In genomic region chr14:118922251-118922650, GRCm38 (mm10) we compare ENCODE assay signal across 8 mouse cellular contexts. TPM values are rescaled to one million over a fixed set of nuclear protein-coding genes. Genes with fewer than 3 reads are reported as not detected.
DNase-seq lines count a peak whose midpoint lies in the region; ATAC-seq and TF ChIP-seq lines count a peak whose summit lies in the region.

No protein-coding gene starts in this region.

- peaks cover 18% of the 10 kb centered on the region for H3K4me1 ChIP-seq in testis, adult 2 months (ENCODE audit: control insufficient read depth, insufficient read depth, low read length)
- peaks cover 33% of the 10 kb centered on the region for H3K4me1 ChIP-seq in limb, embryonic 15.5 days
- H3K4me1 ChIP-seq in stomach, embryonic 16.5 days (ENCODE audit: control insufficient read depth, insufficient read depth, low read length), result peaks cover 26% of the 10 kb centered on the region

- no peaks in the 10 kb centered on the region for H3K9me3 ChIP-seq in limb, embryonic 15.5 days
- H3K9me3 ChIP-seq in stomach, embryonic 16.5 days (replicated peaks; ENCODE audit: control insufficient read depth, low read length), result no peaks in the 10 kb centered on the region

- H3K4me2 ChIP-seq in limb, embryonic 15.5 days, result peak overlapping the region; percentile 81
- peak overlapping the region; percentile 77 for H3K4me2 ChIP-seq in stomach, embryonic 16.5 days (ENCODE audit: low read depth, low read length)

- peaks cover 3% of the 10 kb centered on the region; the same call in 1 of the 2 replicates for H3K27me3 ChIP-seq in testis, adult 2 months (ENCODE audit: control insufficient read depth, insufficient read depth, low read length)
- H3K27me3 ChIP-seq in limb, embryonic 15.5 days, result peaks cover 12% of the 10 kb centered on the region; the same call in 1 of the 2 replicates
- no peaks in the 10 kb centered on the region for H3K27me3 ChIP-seq in stomach, embryonic 16.5 days (ENCODE audit: control insufficient read depth, insufficient read depth, low read length)

- 32% methylated on average over 22 of the region's 22 CpGs for WGBS in limb, embryonic 15.5 days
- 29% methylated on average over 22 of the region's 22 CpGs for WGBS in stomach, embryonic 16.5 days

- TF ChIP-seq POLR2A in testis, adult 2 months (IDR thresholded peaks at IDR 0.05; ENCODE audit: control insufficient read depth, low read depth, low read length), result no peak

- peak overlapping the region; percentile 88 for H3K4me3 ChIP-seq in testis, adult 2 months (ENCODE audit: control insufficient read depth, low read depth, low read length)
- H3K4me3 ChIP-seq in limb, embryonic 15.5 days, result peak overlapping the region; percentile 42
- peak overlapping the region; percentile 46 for H3K4me3 ChIP-seq in stomach, embryonic 16.5 days (replicated peaks; ENCODE audit: low read length)

- no peak for TF ChIP-seq CTCF in testis, adult 2 months (IDR thresholded peaks at IDR 0.05; ENCODE audit: control insufficient read depth, insufficient read depth, insufficient replicate concordance, low read depth, low read length)

- DNase-seq in frontal cortex, postnatal 25 days (ENCODE audit: low spot score in 2 of 2), result no peak
- no peak for DNase-seq in testis, postnatal 14 days (ENCODE audit: low spot score)
- no peak for DNase-seq in thymus, postnatal 0 days (ENCODE audit: low spot score)

- peak; percentile 13; the same call in 1 of the 2 replicates for ATAC-seq in frontal cortex, adult (ENCODE audit: low TSS enrichment)
- ATAC-seq in limb, embryonic 15.5 days (ENCODE audit: insufficient number of reproducible peaks, low FRiP score, low TSS enrichment, low read depth), result no peak
- no peak for ATAC-seq in stomach, embryonic 16.5 days (ENCODE audit: insufficient read depth, low FRiP score)
- ATAC-seq in megakaryocyte-erythroid progenitor cell, adult 5-6 weeks (replicated peaks; ENCODE audit: low FRiP score, low TSS enrichment, poor library complexity, severe bottlenecking), result no peak

- no peak overlapping the region for H3K27ac ChIP-seq in testis, adult 2 months (ENCODE audit: control insufficient read depth, insufficient read depth, low read depth, low read length)
- no peak overlapping the region for H3K27ac ChIP-seq in limb, embryonic 15.5 days
- H3K27ac ChIP-seq in stomach, embryonic 16.5 days (ENCODE audit: low read length), result no peak overlapping the region

- peak overlapping the region; percentile 26 for H3K9ac ChIP-seq in limb, embryonic 15.5 days
- H3K9ac ChIP-seq in stomach, embryonic 16.5 days (ENCODE audit: low read length), result peak overlapping the region; percentile 62

- H3K36me3 ChIP-seq in testis, adult 2 months (ENCODE audit: control insufficient read depth, insufficient read depth, low read length), result no peaks in the 10 kb centered on the region
- peaks cover 4% of the 10 kb centered on the region; the same call in 1 of the 2 replicates for H3K36me3 ChIP-seq in limb, embryonic 15.5 days
- no peaks in the 10 kb centered on the region for H3K36me3 ChIP-seq in stomach, embryonic 16.5 days (ENCODE audit: control insufficient read depth, insufficient read depth, low read length)

RNA-seq across cellular contexts. Expression of gene Dzip1, which starts 3.0 kb away (rescaled TPM):
- 72.9 and 82.4 TPM in 2 replicates for polyA plus RNA-seq in testis, adult 2 months (2012; rRNA removed)
- polyA plus RNA-seq in limb, embryonic 15.5 days (2015; fragmentation: Nextera tagmentation; extraction: Ambion mirVana), result 13.2 and 19.1 TPM in 2 replicates
- polyA plus RNA-seq in stomach, embryonic 16.5 days (2015; fragmentation: Nextera tagmentation; extraction: Ambion mirVana), result 9.5 and 10.1 TPM in 2 replicates
- polyA plus RNA-seq in thymus, postnatal 0 days (2015; fragmentation: Nextera tagmentation; extraction: Ambion mirVana), result 17.6 and 23.6 TPM in 2 replicates
- total RNA-seq in megakaryocyte-erythroid progenitor cell, adult 5-6 weeks (2014; fragmentation: Nextera tagmentation), result 3.8 and 5.6 TPM in 2 replicates
- total RNA-seq in megakaryocyte-erythroid progenitor cell, adult 5-6 weeks (2017), result 0.76 and 2.8 TPM in 2 replicates

RNA-seq across cellular contexts. Expression of gene Dnajc3, which starts 15.5 kb away (rescaled TPM):
- 10.9 and 14.9 TPM in 2 replicates for polyA plus RNA-seq in testis, adult 2 months (2012; rRNA removed)
- polyA plus RNA-seq in limb, embryonic 15.5 days (2015; fragmentation: Nextera tagmentation; extraction: Ambion mirVana), result 44.1 and 47.7 TPM in 2 replicates
- polyA plus RNA-seq in stomach, embryonic 16.5 days (2015; fragmentation: Nextera tagmentation; extraction: Ambion mirVana), result 60.1 and 70.5 TPM in 2 replicates
- 70.1 and 70.8 TPM in 2 replicates for polyA plus RNA-seq in thymus, postnatal 0 days (2015; fragmentation: Nextera tagmentation; extraction: Ambion mirVana)
- 21.3 and 26.6 TPM in 2 replicates for total RNA-seq in megakaryocyte-erythroid progenitor cell, adult 5-6 weeks (2014; fragmentation: Nextera tagmentation)
- 53.3 and 67.5 TPM in 2 replicates for total RNA-seq in megakaryocyte-erythroid progenitor cell, adult 5-6 weeks (2017)
